22 mouse cellular contexts compared by ENCODE assay signal in the genomic region with DNA sequence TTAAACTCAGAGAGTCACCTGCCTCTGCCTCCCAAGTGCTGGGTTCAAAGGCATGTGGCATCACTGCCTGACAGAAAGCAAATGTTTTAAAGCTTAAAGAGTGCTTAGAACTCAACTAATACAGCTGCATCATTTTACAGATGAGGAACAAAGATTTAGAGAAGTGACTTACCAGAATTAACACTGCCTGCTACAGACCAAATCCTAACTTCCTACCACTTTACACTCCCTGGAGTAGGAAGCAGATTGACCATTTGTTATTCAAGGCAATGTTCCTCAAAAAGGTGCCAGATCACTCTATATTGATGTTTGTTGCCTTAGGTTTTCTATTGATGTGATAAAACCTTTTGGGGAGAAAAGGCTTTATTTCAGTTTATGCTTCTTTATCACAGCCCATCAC.
"Had no signal": no experiment of that assay in that cellular context is flagged by ENCODE, and none has a peak within 500 bp of the region (broad histone marks: within the 10 kb centered on the region; RNA-seq: fewer than 3 reads in every experiment).

No protein-coding gene starts in this region.

- DNase-seq: liver, embryonic 13.5 days; liver, postnatal 0 days; lung, adult 2 months; lung, postnatal 14 days; lung, postnatal 36 days; midbrain, embryonic 14.5 days; retina, postnatal 1 day; right cerebral cortex, adult 18-20 months; right cerebral cortex, postnatal 25 days; right cerebral cortex, postnatal 4 days; spleen, adult 18-20 months; thymus, postnatal 14 days; thymus, postnatal 36 days had no signal

- H3K27ac ChIP-seq: liver, embryonic 13.5 days; liver, embryonic 15.5 days; lung, embryonic 15.5 days; midbrain, embryonic 10.5 days; midbrain, embryonic 12.5 days; neural tube, embryonic 12.5 days; stomach, embryonic 15.5 days; stomach, postnatal 0 days had no signal

- ATAC-seq: liver, postnatal 0 days; lung, postnatal 0 days; midbrain, embryonic 16.5 days had no signal

- H3K36me3 ChIP-seq: liver, embryonic 13.5 days; liver, embryonic 15.5 days; lung, embryonic 15.5 days; midbrain, embryonic 10.5 days; midbrain, embryonic 12.5 days; neural tube, embryonic 12.5 days; stomach, embryonic 15.5 days had no signal

- H3K4me3 ChIP-seq: liver, embryonic 13.5 days; liver, embryonic 15.5 days; lung, embryonic 15.5 days; midbrain, embryonic 10.5 days; midbrain, embryonic 12.5 days; neural tube, embryonic 12.5 days; stomach, embryonic 15.5 days had no signal
